Comparison of ENCODE assay signal across 8 mouse cellular contexts in genomic region chr10:68060590-68061248, GRCm38 (mm10).
DNase-seq lines count a peak whose midpoint lies in the region; ATAC-seq lines count a peak whose summit lies in the region.
"Had no signal": no experiment of that assay in that cellular context is flagged by ENCODE, and none has a peak within 500 bp of the region (broad histone marks: within the 10 kb centered on the region; RNA-seq: fewer than 3 reads in every experiment).

No protein-coding gene starts in this region.

- H3K4me3 ChIP-seq in neural tube, embryonic 11.5 days (ENCODE audit: low read depth, low read length) = no peak overlapping the region
- no peak overlapping the region for H3K4me3 ChIP-seq in hindbrain, embryonic 11.5 days (ENCODE audit: low read depth, low read length)
- no peak overlapping the region for H3K4me3 ChIP-seq in stomach, embryonic 14.5 days (ENCODE audit: low read depth, low read length)
- H3K4me3 ChIP-seq: limb, embryonic 13.5 days had no signal

- no peak for DNase-seq in neural tube, embryonic 11.5 days (ENCODE audit: low spot score)
- no peak for DNase-seq in neural tube, embryonic 10.5 days (ENCODE audit: extremely low spot score, low spot score)
- no peak for DNase-seq in hindbrain, embryonic 11.5 days (ENCODE audit: low spot score)
- peak; percentile 41 to 58 for DNase-seq in lung, adult 18-20 months
- DNase-seq in thymus, postnatal 14 days = no peak
- DNase-seq in embryo, embryonic 9.5 days (ENCODE audit: extremely low spot score) = no peak

- H3K36me3 ChIP-seq in neural tube, embryonic 11.5 days (ENCODE audit: control insufficient read depth, insufficient read depth, low read length) = no peaks in the 10 kb centered on the region
- no peaks in the 10 kb centered on the region for H3K36me3 ChIP-seq in hindbrain, embryonic 11.5 days (ENCODE audit: control insufficient read depth, insufficient read depth, low read length)
- H3K36me3 ChIP-seq in stomach, embryonic 14.5 days (ENCODE audit: control insufficient read depth, insufficient read depth, low read length) = no peaks in the 10 kb centered on the region
- H3K36me3 ChIP-seq: limb, embryonic 13.5 days had no signal

- ATAC-seq in neural tube, embryonic 11.5 days (ENCODE audit: insufficient read depth, low FRiP score, low TSS enrichment) = no peak
- no peak for ATAC-seq in hindbrain, embryonic 11.5 days (ENCODE audit: low FRiP score)
- 0 out of 2 replicates have a peak, but pooled peaks have one; percentile 14 for ATAC-seq in stomach, embryonic 14.5 days (ENCODE audit: insufficient number of reproducible peaks, insufficient read depth, low FRiP score, low read depth)

- no peak overlapping the region; the same call in 1 of the 2 replicates for H3K9ac ChIP-seq in neural tube, embryonic 11.5 days (ENCODE audit: low read length)
- H3K9ac ChIP-seq in hindbrain, embryonic 11.5 days (ENCODE audit: low read depth, low read length) = no peak overlapping the region
- no peak overlapping the region for H3K9ac ChIP-seq in stomach, embryonic 14.5 days (replicated peaks; ENCODE audit: low read depth, low read length)
- H3K9ac ChIP-seq: limb, embryonic 13.5 days had no signal

- H3K27ac ChIP-seq in neural tube, embryonic 11.5 days (ENCODE audit: low read depth, low read length) = peak overlapping the region; percentile 63
- H3K27ac ChIP-seq in hindbrain, embryonic 11.5 days (ENCODE audit: low read depth, low read length) = peak overlapping the region; percentile 48
- peak overlapping the region; percentile 78 for H3K27ac ChIP-seq in stomach, embryonic 14.5 days (ENCODE audit: low read length)
- H3K27ac ChIP-seq: limb, embryonic 13.5 days had no signal

- WGBS in neural tube, embryonic 11.5 days = 61% methylated on average over 16 of the region's 16 CpGs
- WGBS in hindbrain, embryonic 11.5 days = 76% methylated on average over 16 of the region's 16 CpGs
- WGBS in stomach, embryonic 14.5 days = 32% methylated on average over 16 of the region's 16 CpGs

- peaks cover 4% of the 10 kb centered on the region; the same call in 1 of the 2 replicates for H3K4me1 ChIP-seq in neural tube, embryonic 11.5 days (ENCODE audit: control insufficient read depth, insufficient read depth, low read length)
- H3K4me1 ChIP-seq in hindbrain, embryonic 11.5 days (replicated peaks; ENCODE audit: control insufficient read depth, insufficient read depth, low read length) = no peaks in the 10 kb centered on the region
- 0 out of 2 replicates have a peak, but pooled peaks cover 8% of the 10 kb centered on the region for H3K4me1 ChIP-seq in stomach, embryonic 14.5 days (ENCODE audit: control insufficient read depth, insufficient read depth, low read length)

- no peaks in the 10 kb centered on the region for H3K27me3 ChIP-seq in neural tube, embryonic 11.5 days (ENCODE audit: control insufficient read depth, insufficient read depth, low read length)
- H3K27me3 ChIP-seq in hindbrain, embryonic 11.5 days (ENCODE audit: control insufficient read depth, insufficient read depth, low read length) = no peaks in the 10 kb centered on the region
- no peaks in the 10 kb centered on the region for H3K27me3 ChIP-seq in stomach, embryonic 14.5 days (ENCODE audit: control insufficient read depth, insufficient read depth, low read length)
- H3K27me3 ChIP-seq: limb, embryonic 13.5 days had no signal

- H3K4me2 ChIP-seq in neural tube, embryonic 11.5 days (ENCODE audit: low read depth) = no peak overlapping the region
- H3K4me2 ChIP-seq in hindbrain, embryonic 11.5 days (replicated peaks; ENCODE audit: low read depth, low read length) = no peak overlapping the region
- H3K4me2 ChIP-seq in stomach, embryonic 14.5 days (replicated peaks; ENCODE audit: low read depth, low read length) = peak overlapping the region; percentile 24; the same call in 1 of the 2 replicates
- H3K4me2 ChIP-seq: limb, embryonic 13.5 days had no signal

- H3K9me3 ChIP-seq in neural tube, embryonic 11.5 days (ENCODE audit: control insufficient read depth, low read length) = no peaks in the 10 kb centered on the region
- no peaks in the 10 kb centered on the region for H3K9me3 ChIP-seq in hindbrain, embryonic 11.5 days (ENCODE audit: control insufficient read depth, low read length)
- H3K9me3 ChIP-seq in stomach, embryonic 14.5 days (ENCODE audit: control insufficient read depth, low read depth, low read length) = no peaks in the 10 kb centered on the region; the same call in 1 of the 2 replicates
- H3K9me3 ChIP-seq: limb, embryonic 13.5 days had no signal

Comparison
In these comparisons a context has a peak if more than half of its experiments do, and no peak if none do; other contexts are left out.
1. DNase-seq: peak in lung, adult 18-20 months (2 of 2); none in neural tube, embryonic 11.5 days (single experiment), neural tube, embryonic 10.5 days (single experiment), hindbrain, embryonic 11.5 days (single experiment), thymus, postnatal 14 days (single experiment) and embryo, embryonic 9.5 days (single experiment).
2. Peak in every context shown above with its lines, with median percentiles within 50 percentile points of each other: H3K27ac ChIP-seq.